Mouse (Mus musculus) hindbrain, embryonic 15.5 days (tissue): ENCODE results near the gene Insrr. TPM values are rescaled to one million over a fixed set of nuclear protein-coding genes. Genes with fewer than 3 reads are reported as not detected.

Experiments used
- ATAC-seq: fragments of 200-750 bp; cut with Nextera tagmentation; 2 replicates; pipeline ENCODE4 v1.8.0; 2017; ENCODE audit warnings: low read depth, moderate number of reproducible peaks, moderate TSS enrichment; ENCODE audit not compliant: low FRiP score
- H3K27ac ChIP-seq: fragments of 300-500 bp; sonication (generic); replicated peaks from 2 replicates; pipeline ENCODE4 v1.5.1; 2015; ENCODE audit warnings: mild to moderate bottlenecking, inconsistent platforms
- H3K27me3 ChIP-seq: fragments of 300-500 bp; sonication (generic); 2 replicates; pipeline ENCODE4 v1.6.1; 2015; ENCODE audit warnings: control low read depth, inconsistent platforms
- H3K36me3 ChIP-seq: fragments of 300-500 bp; sonication (generic); 2 replicates; pipeline ENCODE4 v1.6.1; 2015; ENCODE audit warnings: control low read depth, inconsistent platforms
- H3K4me1 ChIP-seq: fragments of 300-500 bp; sonication (generic); replicated peaks from 2 replicates; pipeline ENCODE4 v1.6.1; 2015; ENCODE audit warnings: control low read depth, inconsistent platforms
- H3K4me2 ChIP-seq: fragments of 300-500 bp; sonication (generic); 2 replicates; pipeline ENCODE4 v1.6.1; 2015; ENCODE audit warnings: moderate library complexity, mild to moderate bottlenecking, inconsistent platforms
- H3K4me3 ChIP-seq: fragments of 300-500 bp; sonication (generic); 2 replicates; pipeline ENCODE4 v1.5.1; 2015; ENCODE audit warnings: mild to moderate bottlenecking, inconsistent platforms
- H3K9ac ChIP-seq: fragments of 300-500 bp; sonication (generic); 2 replicates; pipeline ENCODE4 v1.6.1; 2015; ENCODE audit warnings: inconsistent platforms
- H3K9me3 ChIP-seq: fragments of 300-500 bp; sonication (generic); 2 replicates; pipeline ENCODE4 v1.6.1; 2016; ENCODE audit warnings: control low read depth, inconsistent platforms
- WGBS: fragments of 180-500 bp; shearing (Covaris S2); methylation state at CpG from one replicate; pipeline ENCODE4 v1.1.7; 2015; 5-methylcytosine and 5-hydroxymethylcytosine counted together
- polyA plus RNA-seq: library from polyadenylated mRNA; unstranded; fragments of >200 nt; fragmentation: Nextera tagmentation; extraction: Ambion mirVana; gene quantifications from 2 replicates; pipeline ENCODE4 v1.2.1, GENCODE M21; 2015

Gene Insrr
- polyA plus RNA-seq, 1 experiment from 2014 or later, result 0.67 TPM

- no peak for ATAC-seq
- no peaks in the 10 kb centered on the region for H3K36me3 ChIP-seq
- no peak overlapping the region for H3K9ac ChIP-seq
- H3K27me3 ChIP-seq, result peaks cover 21% of the 10 kb centered on the region; the same call in 1 of the 2 replicates
- no peaks in the 10 kb centered on the region for H3K9me3 ChIP-seq
- H3K4me2 ChIP-seq, result peak overlapping the region; percentile 33
- 20% methylated on average over 15 of the region's 15 CpGs for WGBS
- H3K4me3 ChIP-seq, result no peak overlapping the region
- 0 out of 2 replicates have a peak, but pooled peaks cover 9% of the 10 kb centered on the region for H3K4me1 ChIP-seq
- H3K27ac ChIP-seq, result 0 out of 2 replicates have a peak overlapping the region, but pooled peaks have one; percentile 53
Observed at GRCm38 (mm10) chr3:87763683-87764289, 33.0 kb upstream of the Insrr start.

GRCm38 (mm10) chr3:87764506-87764905, 32.2 kb upstream of the Insrr start:
- Histone ChIP-seq H3K9me3 (no peaks in the 10 kb centered on the region), H3K4me3 (no peak overlapping the region), H3K27me3 (peaks cover 27% of the 10 kb centered on the region; the same call in 1 of the 2 replicates), H3K27ac (peak overlapping the region; percentile 53; the same call in 1 of the 2 replicates), H3K4me1 (0 out of 2 replicates have a peak, but pooled peaks cover 12% of the 10 kb centered on the region), H3K36me3 (no peaks in the 10 kb centered on the region), H3K9ac (no peak overlapping the region), H3K4me2 (peak overlapping the region; percentile 33)
- 36% methylated on average over 10 of the region's 10 CpGs for WGBS
- no peak for ATAC-seq

GRCm38 (mm10) chr3:87765091-87765490, 31.7 kb upstream of the Insrr start:
- Histone ChIP-seq H3K4me1 (0 out of 2 replicates have a peak, but pooled peaks cover 12% of the 10 kb centered on the region), H3K27me3 (peaks cover 32% of the 10 kb centered on the region; the same call in 1 of the 2 replicates), H3K9me3 (no peaks in the 10 kb centered on the region), H3K9ac (no peak overlapping the region), H3K4me2 (peak overlapping the region; percentile 33), H3K36me3 (no peaks in the 10 kb centered on the region), H3K4me3 (no peak overlapping the region), H3K27ac (peak overlapping the region; percentile 18; the same call in 1 of the 2 replicates)
- WGBS, result 25% methylated on average over 10 of the region's 10 CpGs
- no peak for ATAC-seq

- H3K4me3 ChIP-seq, result no peak overlapping the region
- no peak overlapping the region for H3K27ac ChIP-seq
- 85% methylated on average over 5 of the region's 5 CpGs for WGBS
- ATAC-seq, result no peak
- 0 out of 2 replicates have a peak, but pooled peaks cover 12% of the 10 kb centered on the region for H3K4me1 ChIP-seq
- H3K9ac ChIP-seq, result no peak overlapping the region
- H3K9me3 ChIP-seq, result no peaks in the 10 kb centered on the region
- no peaks in the 10 kb centered on the region for H3K36me3 ChIP-seq
- peaks cover 32% of the 10 kb centered on the region; the same call in 1 of the 2 replicates for H3K27me3 ChIP-seq
- H3K4me2 ChIP-seq, result peak overlapping the region; percentile 15; the same call in 1 of the 2 replicates
Observed at GRCm38 (mm10) chr3:87765631-87766283, 31.0 kb upstream of the Insrr start.

- Histone ChIP-seq H3K27me3 (peaks cover 32% of the 10 kb centered on the region; the same call in 1 of the 2 replicates), H3K4me1 (0 out of 2 replicates have a peak, but pooled peaks cover 12% of the 10 kb centered on the region), H3K9ac (no peak overlapping the region), H3K4me2 (peak overlapping the region; percentile 15; the same call in 1 of the 2 replicates), H3K9me3 (no peaks in the 10 kb centered on the region), H3K4me3 (no peak overlapping the region), H3K27ac (no peak overlapping the region), H3K36me3 (no peaks in the 10 kb centered on the region)
- no peak for ATAC-seq
- 84% methylated on average over 3 of the region's 3 CpGs for WGBS
Observed at GRCm38 (mm10) chr3:87766284-87766667, 30.5 kb upstream of the Insrr start.

GRCm38 (mm10) chr3:87767764-87768163, 29.0 kb upstream of the Insrr start:
- H3K4me2 ChIP-seq, result peak overlapping the region; percentile 52
- peaks cover 32% of the 10 kb centered on the region; the same call in 1 of the 2 replicates for H3K27me3 ChIP-seq
- no peak overlapping the region for H3K9ac ChIP-seq
- H3K27ac ChIP-seq, result no peak overlapping the region
- 0 out of 2 replicates have a peak, but pooled peaks cover 12% of the 10 kb centered on the region for H3K4me1 ChIP-seq
- no peak for ATAC-seq
- no peaks in the 10 kb centered on the region for H3K36me3 ChIP-seq
- WGBS, result 69% methylated on average over 8 of the region's 8 CpGs
- H3K9me3 ChIP-seq, result no peaks in the 10 kb centered on the region
- H3K4me3 ChIP-seq, result peak overlapping the region; percentile 32

GRCm38 (mm10) chr3:87768431-87768830, 28.3 kb upstream of the Insrr start:
- no peak overlapping the region for H3K27ac ChIP-seq
- no peak for ATAC-seq
- H3K4me2 ChIP-seq, result peak overlapping the region; percentile 52
- no peaks in the 10 kb centered on the region for H3K9me3 ChIP-seq
- WGBS, result 58% methylated on average over 6 of the region's 6 CpGs
- peak overlapping the region; percentile 32 for H3K4me3 ChIP-seq
- 0 out of 2 replicates have a peak, but pooled peaks cover 11% of the 10 kb centered on the region for H3K4me1 ChIP-seq
- peaks cover 32% of the 10 kb centered on the region; the same call in 1 of the 2 replicates for H3K27me3 ChIP-seq
- H3K36me3 ChIP-seq, result no peaks in the 10 kb centered on the region
- H3K9ac ChIP-seq, result no peak overlapping the region

- Histone ChIP-seq H3K27me3 (peaks cover 32% of the 10 kb centered on the region; the same call in 1 of the 2 replicates), H3K9ac (no peak overlapping the region), H3K4me1 (0 out of 2 replicates have a peak, but pooled peaks cover 7% of the 10 kb centered on the region), H3K4me2 (peak overlapping the region; percentile 52), H3K9me3 (no peaks in the 10 kb centered on the region), H3K27ac (no peak overlapping the region), H3K4me3 (peak overlapping the region; percentile 32), H3K36me3 (no peaks in the 10 kb centered on the region)
- peak; percentile 49; the same call in 1 of the 2 replicates for ATAC-seq
- WGBS, result 2% methylated on average over 37 of the region's 37 CpGs
Observed at GRCm38 (mm10) chr3:87768844-87769243, 27.9 kb upstream of the Insrr start.

GRCm38 (mm10) chr3:87769506-87769905, 27.2 kb upstream of the Insrr start:
- H3K9ac ChIP-seq, result no peak overlapping the region
- H3K9me3 ChIP-seq, result no peaks in the 10 kb centered on the region
- 0 out of 2 replicates have a peak, but pooled peaks cover 4% of the 10 kb centered on the region for H3K4me1 ChIP-seq
- H3K4me3 ChIP-seq, result no peak overlapping the region
- H3K36me3 ChIP-seq, result no peaks in the 10 kb centered on the region
- WGBS, result 82% methylated on average over 8 of the region's 8 CpGs
- no peak overlapping the region for H3K4me2 ChIP-seq
- H3K27ac ChIP-seq, result no peak overlapping the region
- ATAC-seq, result no peak
- peaks cover 32% of the 10 kb centered on the region; the same call in 1 of the 2 replicates for H3K27me3 ChIP-seq

- Histone ChIP-seq H3K9ac (no peak overlapping the region), H3K27ac (no peak overlapping the region), H3K36me3 (no peaks in the 10 kb centered on the region), H3K27me3 (peaks cover 32% of the 10 kb centered on the region; the same call in 1 of the 2 replicates), H3K9me3 (no peaks in the 10 kb centered on the region), H3K4me3 (no peak overlapping the region), H3K4me1 (0 out of 2 replicates have a peak, but pooled peaks cover 4% of the 10 kb centered on the region), H3K4me2 (no peak overlapping the region)
- 2% methylated on average over 4 of the region's 4 CpGs for WGBS
- no peak for ATAC-seq
Observed at GRCm38 (mm10) chr3:87770280-87770679, 26.5 kb upstream of the Insrr start.

GRCm38 (mm10) chr3:87771088-87771487, 25.7 kb upstream of the Insrr start:
- Histone ChIP-seq H3K27ac (no peak overlapping the region), H3K4me1 (peaks cover 10% of the 10 kb centered on the region; the same call in 1 of the 2 replicates), H3K4me2 (no peak overlapping the region), H3K9ac (no peak overlapping the region), H3K27me3 (peaks cover 28% of the 10 kb centered on the region; the same call in 1 of the 2 replicates), H3K36me3 (no peaks in the 10 kb centered on the region), H3K9me3 (no peaks in the 10 kb centered on the region), H3K4me3 (no peak overlapping the region)
- ATAC-seq, result no peak
- WGBS, result 44% methylated on average over 6 of the region's 6 CpGs

GRCm38 (mm10) chr3:87778283-87778682, 18.5 kb upstream of the Insrr start:
- Histone ChIP-seq H3K27ac (no peak overlapping the region), H3K4me3 (no peak overlapping the region), H3K9me3 (no peaks in the 10 kb centered on the region), H3K27me3 (no peaks in the 10 kb centered on the region), H3K4me2 (peak overlapping the region; percentile 35), H3K9ac (no peak overlapping the region), H3K36me3 (no peaks in the 10 kb centered on the region), H3K4me1 (peaks cover 25% of the 10 kb centered on the region)
- WGBS, result 34% methylated on average over 23 of the region's 23 CpGs
- no peak for ATAC-seq
